Mouse (Mus musculus) liver, adult 2 months (tissue): ENCODE results near the gene Npm1. TPM values are rescaled to one million over a fixed set of nuclear protein-coding genes. Genes with fewer than 3 reads are reported as not detected.

Source experiments
- DNase-seq: peaks from one replicate; pipeline ENCODE4 v3.0.0-alpha.2; 2011; ENCODE audit warnings: low read depth, low spot score; ENCODE audit errors: extremely low read depth
- H3K27ac ChIP-seq: fragments of 200-500 bp; replicated peaks from 2 replicates; pipeline ENCODE4 v1.5.1; 2012; ENCODE audit warnings: low read depth, mild to moderate bottlenecking, control low read depth, inconsistent platforms, low read length; ENCODE audit not compliant: insufficient read depth
- H3K27me3 ChIP-seq: fragments of 200-500 bp; 2 replicates; pipeline ENCODE4 v1.6.1; 2012; ENCODE audit warnings: mild to moderate bottlenecking, moderate library complexity, low read length, inconsistent platforms; ENCODE audit not compliant: control insufficient read depth, insufficient read depth
- H3K36me3 ChIP-seq: fragments of 200-500 bp; 2 replicates; pipeline ENCODE4 v1.6.1; 2012; ENCODE audit warnings: low read length, inconsistent platforms; ENCODE audit not compliant: control insufficient read depth, insufficient read depth
- H3K4me1 ChIP-seq: fragments of 200-500 bp; 2 replicates; pipeline ENCODE4 v1.6.1; 2011; ENCODE audit warnings: low read length; ENCODE audit not compliant: control insufficient read depth, insufficient read depth
- H3K4me3 ChIP-seq: fragments of 200-500 bp; 2 replicates; pipeline ENCODE4 v1.5.1; 2011; ENCODE audit warnings: low read depth, mild to moderate bottlenecking, control low read depth, low read length, moderate library complexity; ENCODE audit not compliant: insufficient read depth
- H3K79me2 ChIP-seq: fragments of 200-500 bp; 2 replicates; pipeline ENCODE4 v1.6.1; 2012; ENCODE audit warnings: inconsistent platforms, mild to moderate bottlenecking, low read length, moderate library complexity; ENCODE audit not compliant: control insufficient read depth, insufficient read depth
- H3K9ac ChIP-seq: fragments of 200-500 bp; 2 replicates; pipeline ENCODE4 v1.6.1; 2012; ENCODE audit warnings: low read depth, mild to moderate bottlenecking, control low read depth, inconsistent platforms, low read length
- CTCF ChIP-seq: fragments of 200-500 bp; IDR thresholded peaks from 2 replicates; pipeline ENCODE4 v1.5.1; 2011; ENCODE audit warnings: low read depth, low read length, control low read depth
- POLR2A ChIP-seq: fragments of 200-500 bp; IDR thresholded peaks from 2 replicates; pipeline ENCODE4 v1.6.1; 2011; ENCODE audit warnings: low read length, control low read depth; ENCODE audit not compliant: insufficient read depth; ENCODE audit errors: extremely low read depth
- WGBS: fragments of 180-500 bp; shearing (Covaris S2); methylation state at CpG from one replicate; pipeline ENCODE4 v1.1.7; 2018; 5-methylcytosine and 5-hydroxymethylcytosine counted together
- polyA plus RNA-seq: library from polyadenylated mRNA; depleted of rRNA; stranded (reverse); fragments of >200 nt; gene quantifications from 2 replicates; pipeline ENCODE4 v1.2.3, GENCODE M21; 2012
- total RNA-seq: library from RNA; depleted of rRNA; stranded (reverse); fragments of >200 nt; gene quantifications from 2 replicates; pipeline ENCODE4 v1.2.3, GENCODE M21; 2014

Npm1 gene
- total and polyA plus RNA-seq, 2 experiments: 22.0 to 197 TPM

DNA sequence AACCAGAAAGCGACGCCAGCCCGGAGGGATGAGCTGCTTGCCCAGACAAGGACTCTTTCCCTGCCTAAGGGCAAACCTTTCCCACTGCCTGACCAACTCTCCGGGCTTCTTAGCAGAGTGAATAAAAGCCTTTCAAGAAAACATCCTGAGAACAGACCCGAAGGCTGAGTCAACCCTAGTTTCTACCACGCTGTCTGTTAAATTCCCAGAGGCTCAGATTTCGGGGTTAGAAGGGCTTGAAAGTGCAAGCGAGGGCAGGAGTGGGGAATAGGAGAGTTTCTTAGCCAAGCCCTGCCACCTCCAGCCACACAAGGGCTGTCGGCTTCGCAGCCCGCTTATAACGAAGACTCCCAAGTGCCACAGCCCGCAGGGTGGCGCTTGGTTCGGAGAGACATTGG is 36.1 kb upstream of the Npm1 start:
- no peaks in the 10 kb centered on the region for H3K36me3 ChIP-seq
- DNase-seq: no peak
- no peak overlapping the region for H3K4me3 ChIP-seq
- peaks cover 2% of the 10 kb centered on the region; the same call in 1 of the 2 replicates for H3K4me1 ChIP-seq
- WGBS: 8% methylated on average over 15 of the region's 15 CpGs
- H3K27me3 ChIP-seq: peaks cover 48% of the 10 kb centered on the region
- H3K79me2 ChIP-seq: no peaks in the 10 kb centered on the region
- no peak overlapping the region for H3K9ac ChIP-seq
- no peak overlapping the region for H3K27ac ChIP-seq
- no peak for TF ChIP-seq POLR2A
- no peak for TF ChIP-seq CTCF

DNA sequence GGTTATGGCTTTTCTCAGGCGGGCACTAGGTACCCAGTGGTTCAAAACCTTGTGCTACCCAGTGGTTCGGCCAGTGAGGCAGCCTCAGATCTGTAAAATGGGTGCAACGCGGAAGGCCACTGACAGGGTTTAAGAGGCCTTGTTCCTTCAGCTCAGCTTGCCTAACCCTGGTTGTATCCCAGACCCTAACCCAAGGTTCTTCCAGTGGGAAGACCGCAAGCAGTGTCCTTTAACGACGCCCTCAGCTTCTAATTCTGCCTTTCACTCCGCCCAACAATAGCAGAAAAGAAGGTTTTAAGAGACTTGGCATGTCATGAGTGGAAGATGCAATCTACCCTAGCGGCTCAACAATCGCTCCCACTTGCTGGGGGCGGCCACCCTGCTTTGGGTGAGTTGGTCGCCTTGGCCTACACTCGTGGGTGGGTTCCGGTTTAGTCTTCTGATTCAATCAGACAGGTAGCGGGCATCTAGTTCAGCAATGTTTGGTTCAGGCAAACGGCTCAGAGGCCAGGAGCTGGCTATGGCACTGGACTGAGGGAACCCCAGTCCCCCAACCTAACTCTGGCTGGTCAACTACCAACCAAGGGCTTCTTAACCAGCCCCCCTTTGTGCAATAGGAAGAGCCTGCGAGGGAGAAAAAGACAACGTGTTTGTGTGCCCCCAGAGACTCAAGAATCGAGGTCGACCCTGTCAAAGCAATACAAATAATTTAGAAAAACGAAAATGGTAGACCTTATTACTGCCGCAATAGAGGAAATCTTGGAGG is 35.5 kb upstream of the Npm1 start:
- no peaks in the 10 kb centered on the region for H3K36me3 ChIP-seq
- H3K4me1 ChIP-seq: peaks cover 2% of the 10 kb centered on the region; the same call in 1 of the 2 replicates
- 25% methylated on average over 22 of the region's 22 CpGs for WGBS
- DNase-seq: no peak
- H3K9ac ChIP-seq: no peak overlapping the region
- no peak overlapping the region for H3K27ac ChIP-seq
- peaks cover 49% of the 10 kb centered on the region for H3K27me3 ChIP-seq
- no peak overlapping the region for H3K4me3 ChIP-seq
- no peak for TF ChIP-seq POLR2A
- no peak for TF ChIP-seq CTCF
- no peaks in the 10 kb centered on the region for H3K79me2 ChIP-seq

DNA sequence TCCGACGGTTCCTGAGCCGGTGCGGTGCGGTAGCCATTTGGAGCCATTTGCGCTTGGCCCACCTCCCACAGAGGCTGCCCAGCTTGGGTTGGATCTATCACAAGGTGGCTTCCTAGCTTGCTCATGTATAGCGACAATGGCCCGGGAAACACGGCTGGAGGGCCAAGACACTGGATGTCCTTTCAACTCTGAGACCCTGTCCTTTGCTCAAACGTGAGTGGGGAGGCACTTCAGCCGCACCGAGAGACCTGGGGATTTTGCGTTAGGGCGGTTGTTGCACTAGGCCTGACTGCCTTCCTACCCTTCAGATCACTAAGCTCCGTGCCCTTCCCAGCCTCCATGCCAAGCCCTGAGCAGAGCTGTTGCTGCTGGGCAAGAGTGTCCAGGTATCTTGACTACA is 34.7 kb upstream of the Npm1 start:
- Histone ChIP-seq H3K36me3 (no peaks in the 10 kb centered on the region), H3K4me3 (no peak overlapping the region), H3K27ac (no peak overlapping the region), H3K9ac (no peak overlapping the region), H3K79me2 (no peaks in the 10 kb centered on the region), H3K27me3 (peaks cover 44% of the 10 kb centered on the region), H3K4me1 (peaks cover 2% of the 10 kb centered on the region; the same call in 1 of the 2 replicates)
- WGBS: 19% methylated on average over 15 of the region's 15 CpGs
- TF ChIP-seq POLR2A (no peak), CTCF (no peak)
- DNase-seq: no peak

DNA sequence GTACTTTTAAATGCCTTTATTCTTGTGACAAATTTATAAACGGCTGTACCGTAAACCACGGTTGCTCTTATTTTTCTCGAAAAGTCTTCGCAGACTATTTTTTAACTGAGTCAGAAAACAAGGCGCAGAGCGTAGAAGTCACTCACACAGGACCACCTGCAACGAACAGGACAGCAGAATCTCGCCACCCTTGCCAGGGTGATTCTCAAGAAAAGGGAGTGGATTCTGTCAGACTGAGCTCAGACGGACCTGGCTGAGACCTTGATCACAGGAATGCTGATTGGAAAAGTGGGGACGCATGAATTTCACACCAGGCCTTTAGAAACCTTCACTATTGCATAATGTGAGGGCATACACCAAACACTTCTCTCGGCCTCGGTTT is 34.1 kb upstream of the Npm1 start:
- H3K4me1 ChIP-seq: peaks cover under 1% of the 10 kb centered on the region; the same call in 1 of the 2 replicates
- H3K36me3 ChIP-seq: no peaks in the 10 kb centered on the region
- no peak overlapping the region for H3K4me3 ChIP-seq
- H3K27ac ChIP-seq: no peak overlapping the region
- no peaks in the 10 kb centered on the region for H3K79me2 ChIP-seq
- no peak for DNase-seq
- no peak overlapping the region for H3K9ac ChIP-seq
- peaks cover 39% of the 10 kb centered on the region for H3K27me3 ChIP-seq
- WGBS: 32% methylated on average over 13 of the region's 13 CpGs
- TF ChIP-seq POLR2A (no peak), CTCF (no peak)

DNA sequence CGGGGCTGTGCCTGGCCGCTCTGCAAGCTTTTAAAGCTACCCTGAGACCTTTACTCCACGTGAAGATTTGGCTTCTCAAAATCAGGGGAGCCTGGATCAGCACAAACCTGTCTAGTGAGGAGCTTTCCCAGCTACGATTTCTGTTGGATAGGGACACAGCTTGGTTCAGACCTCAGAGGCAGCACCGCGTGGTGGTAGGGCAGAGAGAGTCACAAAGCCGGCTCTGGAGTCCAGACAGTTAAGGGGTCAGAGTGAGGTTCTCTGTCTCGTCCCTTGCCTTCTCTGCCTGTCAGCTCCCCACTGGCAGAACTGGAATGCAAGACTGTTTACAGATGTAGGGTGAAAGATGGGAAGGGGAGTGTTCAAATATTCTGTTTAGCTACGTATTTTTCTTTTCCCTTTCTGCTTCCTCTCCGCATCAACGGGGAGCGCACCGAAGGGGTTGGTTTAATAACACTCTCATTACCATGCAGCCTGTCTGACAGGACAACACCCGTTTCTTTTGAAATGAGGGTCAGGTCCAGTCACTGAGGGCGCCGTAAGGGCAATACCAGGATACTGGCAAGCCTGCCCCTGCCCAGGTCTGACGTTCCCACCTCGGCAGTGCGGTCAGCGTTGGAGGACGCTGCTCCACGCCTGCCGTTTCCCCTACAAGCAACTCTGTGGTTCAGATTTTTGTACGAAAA is 33.6 kb upstream of the Npm1 start:
- H3K27me3 ChIP-seq: peaks cover 34% of the 10 kb centered on the region
- 10% methylated on average over 24 of the region's 24 CpGs for WGBS
- TF ChIP-seq POLR2A: no peak
- no peak for TF ChIP-seq CTCF

More for the DNA sequence above, 33.6 kb upstream of the Npm1 start:
- no peak overlapping the region for H3K9ac ChIP-seq
- H3K27ac ChIP-seq: no peak overlapping the region
- no peak overlapping the region for H3K4me3 ChIP-seq
- DNase-seq: no peak
- no peaks in the 10 kb centered on the region for H3K79me2 ChIP-seq
- H3K4me1 ChIP-seq: no peaks in the 10 kb centered on the region; the same call in 1 of the 2 replicates
- no peaks in the 10 kb centered on the region for H3K36me3 ChIP-seq
